Mouse (Mus musculus): ENCODE data around the gene Adcy4. TPM values are rescaled to one million over a fixed set of nuclear protein-coding genes. Genes with fewer than 3 reads are reported as not detected.

The Adcy4 gene
- total RNA-seq, 2 experiments from 2014 or later: 3.8 to 9.1 TPM

DNA sequence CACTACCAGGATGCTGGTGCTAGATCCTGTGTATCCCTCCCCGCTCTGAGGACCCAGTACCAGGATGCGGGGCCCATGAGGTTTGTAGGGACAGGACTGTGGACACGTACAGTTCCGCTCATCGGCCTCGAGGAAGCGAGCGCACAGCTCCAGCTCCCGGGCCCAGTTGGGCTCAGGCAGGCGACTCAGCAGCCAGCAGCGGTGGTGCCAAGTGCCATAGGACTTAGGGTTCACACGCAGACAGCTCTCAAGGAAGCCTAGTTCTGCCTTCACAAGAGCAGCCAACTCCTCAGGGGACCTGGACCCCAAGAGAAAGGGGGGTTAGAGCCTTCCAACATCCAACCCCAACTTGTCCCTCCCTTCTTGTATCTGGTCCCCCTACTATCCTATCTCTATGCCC lies 63.2 kb downstream of the Adcy4 start:
- DNase-seq (ENCODE audit: low spot score): no peak

DNA sequence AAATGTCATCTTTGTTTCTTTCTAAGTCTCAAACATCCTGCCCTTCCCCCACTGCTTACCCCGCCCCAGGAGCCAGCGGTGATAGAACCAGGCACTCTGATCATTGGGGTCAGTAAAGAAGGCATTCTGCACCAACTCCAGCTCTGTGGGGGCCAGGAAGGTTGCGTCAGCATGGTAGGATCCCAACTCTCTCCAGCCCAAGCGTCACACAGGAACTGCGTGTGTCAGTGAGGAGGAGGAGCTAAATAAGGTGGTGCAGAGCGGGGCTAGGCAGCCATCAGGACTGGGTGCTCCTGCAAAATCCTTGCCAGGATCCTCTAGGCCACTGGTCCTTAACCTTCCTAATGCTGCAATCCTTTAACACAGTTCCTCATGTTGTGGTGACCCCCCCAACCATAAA lies 64.2 kb downstream of the Adcy4 start:
- DNase-seq (ENCODE audit: low spot score): no peak

Other genes with a start within 250 kb of the Adcy4 start
- gene Pck2, start 243.8 kb downstream of the Adcy4 start, total RNA-seq (2021): 1 to 10 TPM; 2.8 to 3.1 TPM
- 100 to 1,000 TPM; 134 to 136 TPM for gene Dcaf11, start 224.1 kb downstream of the Adcy4 start, total RNA-seq (2021)
- not detected for gene A730061H03Rik, start 223.7 kb downstream of the Adcy4 start, total RNA-seq (2021)
- 100 to 1,000 TPM; 273 to 289 TPM for gene Fitm1, start 208.5 kb downstream of the Adcy4 start, total RNA-seq (2021)
- gene Psme1, start 206.0 kb downstream of the Adcy4 start, total RNA-seq (2021): 10 to 100 TPM; 65.1 to 72.7 TPM
- gene Emc9, start 198.8 kb downstream of the Adcy4 start, total RNA-seq (2021): 10 to 100 TPM; 38.2 to 40.5 TPM
- 10 to 100 TPM; 50.1 to 56.1 TPM for gene Psme2, start 193.0 kb downstream of the Adcy4 start, total RNA-seq (2021)
- gene Rnf31, start 192.4 kb downstream of the Adcy4 start, total RNA-seq (2021): 10 to 100 TPM; 19.0 to 19.8 TPM
- gene Irf9, start 180.5 kb downstream of the Adcy4 start, total RNA-seq (2021): 1 to 10 TPM; 2.9 to 4.8 TPM
- not detected for gene Rec8, start 166.1 kb downstream of the Adcy4 start, total RNA-seq (2021)
- gene Ipo4, start 148.1 kb downstream of the Adcy4 start, total RNA-seq (2021): 10 to 100 TPM; 72.0 to 73.8 TPM
- gene Gm49378, start 146.2 kb downstream of the Adcy4 start, total RNA-seq (2021): 1 to 10 TPM; 1.4 to 1.6 TPM
- 10 to 100 TPM; 15.7 to 16.4 TPM for gene Tm9sf1, start 140.3 kb downstream of the Adcy4 start, total RNA-seq (2021)
- gene Tssk4, start 133.9 kb downstream of the Adcy4 start, total RNA-seq (2021): under 1 TPM in 1 of 2 experiments, not detected in 1; 0.24 TPM
- gene Mdp1, start 123.6 kb downstream of the Adcy4 start, total RNA-seq (2021): 10 to 100 TPM; 20.9 to 22.2 TPM
- gene Gmpr2, start 112.2 kb downstream of the Adcy4 start, total RNA-seq (2021): 1 to 10 TPM; 2.1 to 2.4 TPM
- 100 to 1,000 TPM; 188 to 201 TPM for gene Nedd8, start 112.0 kb downstream of the Adcy4 start, total RNA-seq (2021)
- 10 to 100 TPM; 12.1 to 15.7 TPM for gene Tinf2, start 102.3 kb downstream of the Adcy4 start, total RNA-seq (2021)
- gene Tgm1, start 70.2 kb downstream of the Adcy4 start, total RNA-seq (2021): under 1 TPM in 1 of 2 experiments, not detected in 1; 0.17 TPM
- 10 to 100 TPM; 10.4 to 11.5 TPM for gene Rabggta, start 61.8 kb downstream of the Adcy4 start, total RNA-seq (2021)
- gene Dhrs1, start 38.4 kb downstream of the Adcy4 start, total RNA-seq (2021): 10 to 100 TPM; 29.5 to 32.1 TPM
- gene Nop9, start 38.4 kb downstream of the Adcy4 start, total RNA-seq (2021): 1 to 10 TPM; 9.0 to 9.4 TPM
- not detected for gene Cideb, start 25.6 kb downstream of the Adcy4 start, total RNA-seq (2021)
- not detected for gene Ltb4r2, start 22.7 kb downstream of the Adcy4 start, total RNA-seq (2021)
- gene Ltb4r1, start 18.1 kb downstream of the Adcy4 start, total RNA-seq (2021): under 1 TPM; 0.16 to 0.17 TPM
- 1 to 10 TPM; 1.6 to 2.5 TPM for gene Ripk3, start 4.8 kb upstream of the Adcy4 start, total RNA-seq (2021)
- 1 to 10 TPM; 1.5 to 3.3 TPM for gene Nfatc4, start 39.0 kb upstream of the Adcy4 start, total RNA-seq (2021)
- 1 to 10 TPM; 1.2 to 1.8 TPM for gene Nynrin, start 69.9 kb upstream of the Adcy4 start, total RNA-seq (2021)
- not detected for gene Cbln3, start 100.3 kb upstream of the Adcy4 start, total RNA-seq (2021)
- 1 to 10 TPM; 5.4 to 5.5 TPM for gene Khnyn, start 100.9 kb upstream of the Adcy4 start, total RNA-seq (2021)
- gene Sdr39u1, start 116.2 kb upstream of the Adcy4 start, total RNA-seq (2021): 100 to 1,000 TPM; 125 to 126 TPM
- 1 to 10 TPM; 3.2 to 3.3 TPM for gene Cma1, start 160.6 kb upstream of the Adcy4 start, total RNA-seq (2021)
- not detected for gene Cma2, start 166.9 kb upstream of the Adcy4 start, total RNA-seq (2021)
- gene Mcpt1, start 233.9 kb upstream of the Adcy4 start, total RNA-seq (2021): not detected
- gene Mcpt9, start 246.4 kb upstream of the Adcy4 start, total RNA-seq (2021): not detected